Mouse (Mus musculus) stomach, embryonic 15.5 days (tissue): Measurements from ENCODE around the gene Gm3854. TPM values are rescaled to one million over a fixed set of nuclear protein-coding genes. Genes with fewer than 3 reads are reported as not detected.

Experiments used
- ATAC-seq: fragments of 200-750 bp; cut with Nextera tagmentation; 2 replicates; pipeline ENCODE4 v1.8.0; 2017; ENCODE audit warnings: low read depth, moderate number of reproducible peaks, moderate TSS enrichment; ENCODE audit not compliant: insufficient read depth, low FRiP score
- H3K27ac ChIP-seq: fragments of 300-500 bp; sonication (generic); 2 replicates; pipeline ENCODE4 v1.5.1; 2015; ENCODE audit warnings: mild to moderate bottlenecking, inconsistent platforms
- H3K27me3 ChIP-seq: fragments of 300-500 bp; sonication (generic); replicated peaks from 2 replicates; pipeline ENCODE4 v1.6.1; 2015; ENCODE audit warnings: inconsistent platforms
- H3K36me3 ChIP-seq: fragments of 300-500 bp; sonication (generic); 2 replicates; pipeline ENCODE4 v1.6.1; 2015; ENCODE audit warnings: inconsistent platforms
- H3K4me1 ChIP-seq: fragments of 300-500 bp; sonication (generic); 2 replicates; pipeline ENCODE4 v1.6.1; 2015; ENCODE audit warnings: inconsistent platforms
- H3K4me2 ChIP-seq: fragments of 300-500 bp; sonication (generic); 2 replicates; pipeline ENCODE4 v1.6.1; 2015; ENCODE audit warnings: mild to moderate bottlenecking, inconsistent platforms
- H3K4me3 ChIP-seq: fragments of 300-500 bp; sonication (generic); replicated peaks from 2 replicates; pipeline ENCODE4 v1.5.1; 2015; ENCODE audit warnings: inconsistent platforms
- H3K9ac ChIP-seq: fragments of 300-500 bp; sonication (generic); 2 replicates; pipeline ENCODE4 v1.6.1; 2015; ENCODE audit warnings: inconsistent platforms
- H3K9me3 ChIP-seq: fragments of 300-500 bp; sonication (generic); 2 replicates; pipeline ENCODE4 v1.6.1; 2016; ENCODE audit warnings: inconsistent platforms
- WGBS: fragments of 180-500 bp; shearing (Covaris S2); methylation state at CpG from one replicate; pipeline ENCODE4 v1.1.7; 2015; 5-methylcytosine and 5-hydroxymethylcytosine counted together
- polyA plus RNA-seq: library from polyadenylated mRNA; unstranded; fragments of >200 nt; fragmentation: Nextera tagmentation; extraction: Ambion mirVana; gene quantifications from 2 replicates; pipeline ENCODE4 v1.2.1, GENCODE M21; 2015

Gene Gm3854
- polyA plus RNA-seq, 1 experiment from 2014 or later = 1.6 TPM

- Histone ChIP-seq H3K4me2 (no peak overlapping the region), H3K9ac (no peak overlapping the region), H3K4me1 (0 out of 2 replicates have a peak, but pooled peaks cover 3% of the 10 kb centered on the region), H3K36me3 (peaks cover 5% of the 10 kb centered on the region; the same call in 1 of the 2 replicates), H3K9me3 (no peaks in the 10 kb centered on the region), H3K4me3 (no peak overlapping the region), H3K27ac (no peak overlapping the region), H3K27me3 (no peaks in the 10 kb centered on the region)
- no peak for ATAC-seq
- WGBS = 86% methylated on average over 5 of the region's 5 CpGs
Measured at GRCm38 (mm10) chr7:6388971-6389370, 45.4 kb downstream of the Gm3854 start.

- Histone ChIP-seq H3K9ac (no peak overlapping the region), H3K4me2 (no peak overlapping the region), H3K4me1 (no peaks in the 10 kb centered on the region), H3K36me3 (peaks cover 5% of the 10 kb centered on the region), H3K27me3 (no peaks in the 10 kb centered on the region), H3K9me3 (no peaks in the 10 kb centered on the region), H3K4me3 (no peak overlapping the region), H3K27ac (no peak overlapping the region)
- WGBS = 71% methylated on average over 5 of the region's 5 CpGs
- ATAC-seq = no peak
Measured at GRCm38 (mm10) chr7:6389449-6389848, 45.9 kb downstream of the Gm3854 start.

GRCm38 (mm10) chr7:6397996-6398975 is 54.7 kb downstream of the Gm3854 start, which contains the start of gene Smim17:
Smim17 (plus strand) TSS chr7:6398715.
- H3K27ac ChIP-seq = no peak within 1 kb of the TSS
- WGBS = 26% methylated on average over 25 of the region's 25 CpGs
- peaks cover 12% of the 10 kb centered on the region for H3K36me3 ChIP-seq
- peak within 1 kb of the TSS; percentile 70 for H3K4me2 ChIP-seq
- no peaks in the 10 kb centered on the region for H3K4me1 ChIP-seq
- H3K4me3 ChIP-seq = peak within 1 kb of the TSS; percentile 51
- peak; percentile 77 for ATAC-seq
- no peak within 1 kb of the TSS for H3K9ac ChIP-seq
- no peaks in the 10 kb centered on the region for H3K27me3 ChIP-seq
- no peaks in the 10 kb centered on the region for H3K9me3 ChIP-seq

Other genes starting within 250 kb of the Gm3854 start
- 26.0 and 28.1 TPM in 2 replicates for gene Zfp787, start 187.8 kb upstream of the Gm3854 start, polyA plus RNA-seq
- 46.8 and 49.6 TPM in 2 replicates for gene Zfp444, start 171.5 kb upstream of the Gm3854 start, polyA plus RNA-seq
- gene Galp, start 146.7 kb upstream of the Gm3854 start, polyA plus RNA-seq = not detected in 2 replicates
- gene Zscan5b, start 121.5 kb upstream of the Gm3854 start, polyA plus RNA-seq = not detected in 2 replicates
- not detected in 2 replicates for gene Epp13, start 91.0 kb upstream of the Gm3854 start, polyA plus RNA-seq
- gene Zfp667, start 57.2 kb upstream of the Gm3854 start, polyA plus RNA-seq = 8.1 and 9.3 TPM in 2 replicates
- gene Zfp583, start 12.5 kb upstream of the Gm3854 start, polyA plus RNA-seq = 4.5 and 4.8 TPM in 2 replicates
- gene Zfp78, start 19.5 kb downstream of the Gm3854 start, polyA plus RNA-seq = 1.6 and 1.9 TPM in 2 replicates
- 6.9 and 7.6 TPM in 2 replicates for gene Zfp28, start 39.5 kb downstream of the Gm3854 start, polyA plus RNA-seq
- 0.23 and 0.26 TPM in 2 replicates for gene Smim17, start 55.0 kb downstream of the Gm3854 start, polyA plus RNA-seq
- not detected in 2 replicates for gene Gm20715, start 66.5 kb downstream of the Gm3854 start, polyA plus RNA-seq
- gene Olfr1344, start 94.9 kb downstream of the Gm3854 start, polyA plus RNA-seq = not detected in 2 replicates
- gene Olfr1336, start 112.4 kb downstream of the Gm3854 start, polyA plus RNA-seq = not detected in 2 replicates
- not detected in 2 replicates for gene Olfr1346, start 123.3 kb downstream of the Gm3854 start, polyA plus RNA-seq
- gene Olfr5, start 143.2 kb downstream of the Gm3854 start, polyA plus RNA-seq = not detected in 2 replicates
- not detected in 2 replicates for gene Olfr1347, start 156.0 kb downstream of the Gm3854 start, polyA plus RNA-seq
- not detected in 2 replicates for gene Olfr1348, start 165.0 kb downstream of the Gm3854 start, polyA plus RNA-seq
- not detected in 2 replicates for gene Olfr1349, start 179.2 kb downstream of the Gm3854 start, polyA plus RNA-seq
- gene Olfr1350, start 221.1 kb downstream of the Gm3854 start, polyA plus RNA-seq = not detected in 2 replicates